Mouse (Mus musculus): ENCODE measurements around the gene Creb3l4.

Gene Creb3l4

DNA sequence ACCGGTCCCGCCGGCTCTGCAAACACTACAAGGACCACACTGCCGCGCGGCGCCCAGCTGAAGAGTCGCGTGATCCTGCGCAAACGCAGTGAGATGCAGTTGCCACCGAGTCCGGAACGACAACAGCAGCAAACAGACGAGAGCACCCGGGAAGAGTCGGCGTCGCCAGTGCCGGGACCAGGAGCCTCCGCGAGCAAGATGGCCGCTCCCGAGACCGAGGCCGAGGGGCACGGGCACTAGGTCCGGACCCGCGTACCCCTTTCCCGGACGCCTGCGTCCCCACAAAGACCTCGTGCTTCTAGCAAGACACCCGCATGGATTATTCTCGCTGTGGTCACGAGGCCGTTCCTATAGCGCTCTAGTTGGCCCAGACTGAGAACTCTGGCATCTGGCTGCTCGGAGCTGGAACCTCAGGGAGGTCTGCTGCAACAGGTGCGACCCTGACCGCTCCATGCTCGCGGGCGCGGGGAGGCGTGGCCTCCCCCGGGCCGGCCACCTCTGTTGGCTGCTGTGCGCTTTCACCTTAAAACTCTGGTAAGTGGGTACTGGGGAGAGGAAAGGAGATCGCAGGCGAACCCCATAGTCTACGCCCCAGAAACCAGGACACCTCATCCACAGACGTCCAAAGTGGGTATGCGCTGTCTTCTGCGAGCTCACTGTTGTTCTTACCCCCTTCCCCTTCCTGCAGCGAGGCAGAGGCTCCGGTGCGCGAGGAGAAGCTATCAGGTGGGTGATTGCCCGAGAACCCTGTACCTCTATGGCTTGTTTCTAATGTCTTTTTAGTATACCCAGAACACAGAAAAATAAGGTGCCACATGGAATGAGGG, 11.6 kb downstream of the Creb3l4 start, which contains the start of gene Jtb:
TSS of gene Jtb (plus strand) at position 91 of the 827 bp plus-strand sequence.
- peak; percentile 90 for DNase-seq (ENCODE audit: low read depth)

DNA sequence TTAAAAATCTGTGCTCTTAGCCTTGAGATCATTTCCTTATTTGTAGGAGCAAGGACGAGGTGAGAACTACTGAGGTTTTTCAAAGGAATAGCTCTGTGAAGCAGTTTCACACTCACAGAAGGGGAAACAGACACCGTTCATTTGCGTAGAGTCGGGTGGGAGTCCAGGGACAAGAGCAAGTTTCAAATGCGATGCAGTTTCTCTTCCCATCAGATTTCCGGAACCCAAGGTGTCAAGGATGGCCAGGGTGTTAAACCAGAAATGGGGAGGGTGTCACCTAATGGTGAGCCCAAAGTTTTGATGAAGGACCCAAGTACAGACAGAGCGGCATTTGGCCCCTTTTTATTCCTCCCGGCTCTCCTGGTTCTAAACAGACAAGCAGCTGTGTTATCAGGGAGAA, 12.2 kb downstream of the Creb3l4 start:
- DNase-seq (ENCODE audit: low read depth) = no peak

DNA sequence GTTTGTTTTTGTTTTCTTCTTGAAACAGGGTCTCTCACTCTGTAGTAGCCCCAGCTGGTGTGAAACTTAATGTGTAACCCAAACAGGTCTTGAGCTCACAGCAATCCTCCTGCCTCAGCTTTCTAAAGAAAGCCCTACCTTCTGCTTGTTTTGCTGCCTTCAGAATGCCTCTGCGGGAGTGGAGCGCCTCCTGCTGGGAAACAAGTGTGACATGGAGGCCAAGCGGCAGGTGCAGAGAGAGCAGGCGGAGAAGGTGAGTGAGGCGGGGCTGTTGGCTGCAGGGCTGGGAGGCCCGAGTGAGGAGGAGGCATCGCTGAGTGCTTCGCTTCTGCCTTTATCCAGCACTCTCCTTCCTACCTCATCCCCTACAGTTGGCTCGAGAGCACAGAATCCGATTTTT, 19.0 kb downstream of the Creb3l4 start:
- DNase-seq (ENCODE audit: low read depth) = no peak

DNA sequence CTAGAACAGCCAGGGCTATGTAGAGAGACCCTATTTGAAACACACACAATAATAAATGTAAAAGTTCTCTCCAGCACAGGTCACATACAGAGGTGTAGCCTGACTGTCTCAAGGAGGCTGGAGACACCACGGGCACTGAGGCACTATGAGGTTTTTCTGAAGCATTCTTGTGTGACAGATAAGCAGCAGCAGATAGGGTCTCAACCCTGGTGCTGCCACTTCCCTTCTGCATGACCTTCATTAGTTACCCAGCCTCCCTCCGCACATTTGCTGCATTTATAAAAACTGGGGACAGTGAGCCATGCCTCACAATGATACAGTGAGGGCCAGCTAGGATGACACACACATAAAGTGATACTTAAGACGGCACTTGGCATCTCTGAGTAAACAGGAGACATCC, 20.4 kb downstream of the Creb3l4 start:
- no peak for DNase-seq (ENCODE audit: low read depth)

- DNase-seq (ENCODE audit: low read depth) = no peak
Observed at GRCm38 (mm10) chr3:90222455-90222854, 20.9 kb downstream of the Creb3l4 start.

DNA sequence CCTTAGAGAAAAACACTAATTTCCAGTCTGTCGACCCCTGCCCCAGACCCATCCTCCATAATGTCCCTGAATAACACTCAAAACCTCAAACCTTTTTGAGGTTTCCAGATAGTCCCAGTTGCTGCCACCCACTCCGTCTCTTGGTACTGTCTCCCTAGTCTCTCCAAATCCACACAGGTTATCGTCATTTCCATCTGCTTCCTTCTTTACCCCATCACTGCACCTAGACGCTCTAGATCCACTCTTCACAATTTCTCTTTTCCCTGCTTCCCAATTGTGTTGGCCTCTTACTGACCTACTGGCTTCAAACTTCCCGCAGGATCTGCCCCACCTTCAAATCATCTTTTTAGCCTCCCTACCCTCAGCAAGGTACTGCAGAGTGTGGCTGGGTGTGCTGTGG, 22.2 kb downstream of the Creb3l4 start:
- no peak for DNase-seq (ENCODE audit: low read depth)

DNA sequence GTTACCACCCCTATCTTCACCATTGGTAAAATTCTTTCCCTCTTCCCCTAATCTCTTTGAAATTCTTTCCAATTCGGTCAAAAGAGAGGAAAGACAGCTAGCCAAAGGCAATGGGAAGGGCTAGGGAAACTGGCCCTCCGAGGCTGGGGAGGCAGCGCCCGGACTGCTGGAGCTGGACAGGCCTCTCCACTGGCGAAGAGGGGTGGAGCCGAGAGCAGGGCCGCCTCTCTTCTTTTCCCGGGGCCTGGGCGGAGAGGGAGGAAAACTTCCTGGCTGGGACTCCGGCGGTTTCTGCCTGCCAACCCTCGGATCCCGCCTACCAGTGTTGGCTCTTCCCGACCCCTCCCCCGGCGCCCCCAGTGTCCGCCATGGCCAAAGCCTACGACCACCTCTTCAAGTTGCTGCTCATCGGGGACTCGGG, 22.8 kb downstream of the Creb3l4 start:
- no peak for DNase-seq (ENCODE audit: low read depth)

GRCm38 (mm10) chr3:90220088-90220487, 23.2 kb downstream of the Creb3l4 start:
- DNase-seq (ENCODE audit: low read depth) = peak; percentile 54

- no peak for DNase-seq (ENCODE audit: low read depth)
Observed at GRCm38 (mm10) chr3:90215825-90216380, 27.4 kb downstream of the Creb3l4 start.

GRCm38 (mm10) chr3:90213956-90214684, 29.2 kb downstream of the Creb3l4 start:
- DNase-seq (ENCODE audit: low read depth) = no peak

GRCm38 (mm10) chr3:90213377-90213866, 29.9 kb downstream of the Creb3l4 start, which contains the start of the genes Rps27 and Rab13:
Gene Rps27, minus strand, starts transcription at chr3:90213651.
Gene Rab13, plus strand, starts transcription at chr3:90213695.
- DNase-seq (ENCODE audit: low read depth) = peak; percentile 90

- DNase-seq (ENCODE audit: low read depth) = no peak
Observed at GRCm38 (mm10) chr3:90212723-90213122, 30.6 kb downstream of the Creb3l4 start.

DNA sequence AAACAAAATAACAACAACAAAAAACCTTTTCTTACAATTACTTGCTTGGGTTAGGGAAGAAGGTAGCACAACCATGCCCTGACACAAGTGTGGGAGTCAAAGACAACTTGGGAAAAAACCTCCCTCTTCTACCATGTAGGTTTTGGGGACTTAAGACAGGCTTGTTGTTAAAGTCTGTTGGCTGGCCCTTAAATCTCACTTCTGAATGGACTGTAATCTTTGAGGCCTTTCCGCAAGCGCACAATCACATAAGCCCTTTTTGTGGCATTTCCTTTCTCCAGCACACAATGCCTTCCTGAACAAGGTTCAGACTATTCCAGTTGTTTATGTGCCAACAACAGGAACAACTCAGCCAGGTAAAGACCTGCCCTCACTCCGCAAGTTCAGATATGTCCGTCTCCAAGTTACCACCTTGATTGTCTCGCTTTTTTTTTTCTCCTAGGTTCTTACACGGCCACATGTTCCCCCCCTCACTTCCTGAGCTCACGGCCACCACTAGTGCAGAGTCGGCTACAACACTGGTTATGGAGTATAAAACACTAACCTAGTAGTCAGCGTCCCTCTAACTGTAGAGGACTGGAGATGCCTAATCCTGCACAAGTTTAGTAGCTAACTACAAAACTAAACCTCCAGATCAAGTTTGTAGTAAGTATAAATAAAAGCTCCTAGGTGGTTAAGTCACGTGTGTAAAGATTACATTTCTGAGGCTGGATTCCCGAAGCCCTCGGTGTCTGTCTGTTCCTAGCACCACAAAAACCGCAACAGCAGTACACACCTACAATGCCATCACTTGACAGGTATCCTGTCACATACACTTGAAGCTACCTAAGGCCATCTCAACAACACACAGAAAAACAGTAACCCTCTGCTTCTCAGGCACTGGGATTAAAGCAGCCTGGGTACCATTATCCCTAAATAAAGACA, 31.6 kb downstream of the Creb3l4 start:
- DNase-seq (ENCODE audit: low read depth) = no peak

GRCm38 (mm10) chr3:90209908-90210566, 33.3 kb downstream of the Creb3l4 start:
- DNase-seq (ENCODE audit: low read depth) = no peak

DNA sequence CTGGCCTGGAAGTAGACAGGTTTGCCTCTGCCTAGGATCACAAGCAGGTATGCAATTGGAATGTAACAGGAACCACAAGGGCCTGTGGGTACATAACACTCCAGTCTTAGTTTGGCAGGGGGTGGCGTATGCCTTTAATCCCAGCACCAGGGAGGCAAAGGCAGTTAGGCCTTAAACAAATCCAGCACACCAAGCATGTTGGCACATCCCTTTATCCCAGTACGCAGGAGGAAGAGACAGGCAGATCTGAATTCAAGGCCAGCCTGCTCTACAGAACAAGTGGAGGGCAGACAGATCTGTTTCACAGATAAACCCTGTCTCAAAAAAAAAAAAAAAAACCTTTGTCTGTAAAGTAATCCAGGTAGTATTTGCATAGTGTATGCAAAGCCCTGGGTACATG, 34.6 kb downstream of the Creb3l4 start:
- no peak for DNase-seq (ENCODE audit: low read depth)

GRCm38 (mm10) chr3:90204582-90204981, 38.7 kb downstream of the Creb3l4 start:
- DNase-seq (ENCODE audit: low read depth) = no peak

- no peak for DNase-seq (ENCODE audit: low read depth)
Observed at GRCm38 (mm10) chr3:90203619-90204018, 39.7 kb downstream of the Creb3l4 start.

- DNase-seq (ENCODE audit: low read depth) = no peak
Observed at GRCm38 (mm10) chr3:90202884-90203283, 40.4 kb downstream of the Creb3l4 start.

GRCm38 (mm10) chr3:90197548-90197947, 45.8 kb downstream of the Creb3l4 start:
- DNase-seq (ENCODE audit: low read depth) = no peak

- DNase-seq (ENCODE audit: low read depth) = no peak
Observed at GRCm38 (mm10) chr3:90195644-90196043, 47.7 kb downstream of the Creb3l4 start.

GRCm38 (mm10) chr3:90194759-90195158, 48.6 kb downstream of the Creb3l4 start:
- no peak for DNase-seq (ENCODE audit: low read depth)
